Mouse (Mus musculus): Measurements from ENCODE around the gene Olfr303. TPM values are rescaled to one million over a fixed set of nuclear protein-coding genes. Genes with fewer than 3 reads are reported as not detected.

Gene Olfr303
- polyA plus RNA-seq, 1 experiment from 2014 or later, result not detected

Other genes starting within 250 kb of the Olfr303 start
- gene Vmn2r75, start 226.0 kb downstream of the Olfr303 start, polyA plus RNA-seq (2015; fragmentation: Nextera tagmentation; extraction: Ambion mirVana), result not detected in 2 replicates
- not detected in 2 replicates for gene Vmn2r76, start 151.5 kb downstream of the Olfr303 start, polyA plus RNA-seq (2015; fragmentation: Nextera tagmentation; extraction: Ambion mirVana)
- gene Olfr310, start 120.6 kb downstream of the Olfr303 start, polyA plus RNA-seq (2015; fragmentation: Nextera tagmentation; extraction: Ambion mirVana), result not detected in 2 replicates
- gene Olfr309, start 84.1 kb downstream of the Olfr303 start, polyA plus RNA-seq (2015; fragmentation: Nextera tagmentation; extraction: Ambion mirVana), result not detected in 2 replicates
- gene Olfr308, start 72.2 kb downstream of the Olfr303 start, polyA plus RNA-seq (2015; fragmentation: Nextera tagmentation; extraction: Ambion mirVana), result not detected in 2 replicates
- not detected in 2 replicates for gene Olfr307, start 60.2 kb downstream of the Olfr303 start, polyA plus RNA-seq (2015; fragmentation: Nextera tagmentation; extraction: Ambion mirVana)
- gene Olfr305, start 30.9 kb downstream of the Olfr303 start, polyA plus RNA-seq (2015; fragmentation: Nextera tagmentation; extraction: Ambion mirVana), result not detected in 2 replicates
- not detected in 2 replicates for gene Olfr304, start 11.1 kb downstream of the Olfr303 start, polyA plus RNA-seq (2015; fragmentation: Nextera tagmentation; extraction: Ambion mirVana)
- not detected in 2 replicates for gene Olfr301, start 6.1 kb upstream of the Olfr303 start, polyA plus RNA-seq (2015; fragmentation: Nextera tagmentation; extraction: Ambion mirVana)
- gene Olfr299, start 62.1 kb upstream of the Olfr303 start, polyA plus RNA-seq (2015; fragmentation: Nextera tagmentation; extraction: Ambion mirVana), result not detected in 2 replicates
- gene Olfr298, start 94.7 kb upstream of the Olfr303 start, polyA plus RNA-seq (2015; fragmentation: Nextera tagmentation; extraction: Ambion mirVana), result not detected in 2 replicates
- gene Olfr297, start 122.2 kb upstream of the Olfr303 start, polyA plus RNA-seq (2015; fragmentation: Nextera tagmentation; extraction: Ambion mirVana), result not detected in 2 replicates
- not detected in 2 replicates for gene Olfr295, start 186.1 kb upstream of the Olfr303 start, polyA plus RNA-seq (2015; fragmentation: Nextera tagmentation; extraction: Ambion mirVana)
- not detected in 2 replicates for gene Olfr294, start 218.9 kb upstream of the Olfr303 start, polyA plus RNA-seq (2015; fragmentation: Nextera tagmentation; extraction: Ambion mirVana)

Data from forebrain, embryonic 16.5 days (tissue).